Mouse (Mus musculus) CH12.LX (cell line): Measurements from ENCODE around the gene Arhgef3. TPM values are rescaled to one million over a fixed set of nuclear protein-coding genes. Genes with fewer than 3 reads are reported as not detected.
A peak's percentile ranks its signal among the peaks of the same experiment; 100 is the strongest.

Experiments
- DNase-seq: peaks from one replicate; pipeline ENCODE4 v3.0.0-alpha.2; 2013; ENCODE audit errors: extremely low read depth
- H3K27ac ChIP-seq: 2 replicates; pipeline ENCODE4 v1.5.1; 2012; ENCODE audit warnings: low read depth, mild to moderate bottlenecking, control low read depth, moderate library complexity; ENCODE audit not compliant: insufficient read depth
- H3K27me3 ChIP-seq: replicated peaks from 2 replicates; pipeline ENCODE3; 2012; ENCODE audit warnings: inconsistent platforms
- H3K36me3 ChIP-seq, 2 experiments: replicated peaks in 1 of 2; 2 replicates each; pipeline versions ENCODE3 to v1.6.1; 2012; ENCODE audit warnings: inconsistent platforms in 1 of 2, low read length in 1 of 2, mild to moderate bottlenecking in 1 of 2, mixed read lengths in 1 of 2, moderate library complexity in 1 of 2; ENCODE audit not compliant: control insufficient read depth in 1 of 2, insufficient read depth in 1 of 2
- H3K4me1 ChIP-seq, 2 experiments: 2 replicates each; pipeline ENCODE4 v1.6.1; 2012; ENCODE audit warnings: inconsistent platforms in 1 of 2, moderate library complexity in 1 of 2; ENCODE audit not compliant: insufficient read depth in 2 of 2, control insufficient read depth in 1 of 2
- H3K4me2 ChIP-seq: 2 replicates; pipeline ENCODE4 v1.6.1; 2012; ENCODE audit warnings: low read depth, mild to moderate bottlenecking, control low read depth; ENCODE audit not compliant: poor library complexity, insufficient read depth, severe bottlenecking
- H3K4me3 ChIP-seq, 3 experiments: fragments of 150-350 bp in 1 of 3; sonication (generic) in 1 of 3; replicated peaks in 1 of 3; 2 replicates each; pipeline versions ENCODE3 to v1.5.1; 2011 to 2012; ENCODE audit warnings: low read depth in 2 of 3, low read length in 2 of 3, mild to moderate bottlenecking in 2 of 3, moderate library complexity in 2 of 3, control low read depth in 1 of 3, improper control_type of control experiment in 1 of 3, inconsistent platforms in 1 of 3, mixed read lengths in 1 of 3; ENCODE audit not compliant: poor library complexity in 1 of 3
- H3K79me2 ChIP-seq: replicated peaks from 2 replicates; pipeline ENCODE4 v1.6.1; 2012; ENCODE audit warnings: mild to moderate bottlenecking, moderate library complexity; ENCODE audit not compliant: control insufficient read depth, poor library complexity, insufficient read depth, severe bottlenecking; ENCODE audit errors: extremely low read depth
- H3K9ac ChIP-seq: 2 replicates; pipeline ENCODE4 v1.6.1; 2012; ENCODE audit warnings: low read depth, mild to moderate bottlenecking, control low read depth, moderate library complexity; ENCODE audit not compliant: insufficient read depth
- H3K9me3 ChIP-seq: replicated peaks from 2 replicates; pipeline ENCODE3; 2012; ENCODE audit warnings: low read length, inconsistent platforms, mixed read lengths
- CHD1 ChIP-seq: IDR thresholded peaks from 2 replicates; pipeline ENCODE4 v1.6.1; 2012; ENCODE audit warnings: low read depth, low read length, improper control_type of control experiment, inconsistent platforms
- CHD2 ChIP-seq: IDR thresholded peaks from 2 replicates; pipeline ENCODE4 v1.6.1; 2011; ENCODE audit warnings: low read length, improper control_type of control experiment
- E2F4 ChIP-seq: IDR thresholded peaks from 2 replicates; pipeline ENCODE4 v1.6.1; 2011; ENCODE audit warnings: low read depth, low read length, improper control_type of control experiment; ENCODE audit not compliant: insufficient replicate concordance
- EP300 ChIP-seq: IDR thresholded peaks from 2 replicates; pipeline ENCODE4 v1.6.1; 2011; ENCODE audit warnings: low read length, improper control_type of control experiment
- ETS1 ChIP-seq: conservative IDR thresholded peaks from 2 replicates; pipeline ENCODE4 v1.6.1; 2012; ENCODE audit warnings: low read depth, mild to moderate bottlenecking, inconsistent platforms, low read length, improper control_type of control experiment, moderate library complexity
- HCFC1 ChIP-seq: IDR thresholded peaks from 2 replicates; pipeline ENCODE4 v1.6.1; 2012; ENCODE audit warnings: low read depth, mild to moderate bottlenecking, inconsistent platforms, low read length, improper control_type of control experiment
- IRF4 ChIP-seq: IDR thresholded peaks from 2 replicates; pipeline ENCODE4 v1.6.1; 2014; ENCODE audit warnings: low read depth, mild to moderate bottlenecking, inconsistent platforms, low read length, improper control_type of control experiment
- JUND ChIP-seq: conservative IDR thresholded peaks from 2 replicates; pipeline ENCODE4 v1.6.1; 2011; ENCODE audit warnings: low read depth, low read length, improper control_type of control experiment
- MAFK ChIP-seq: IDR thresholded peaks from 2 replicates; pipeline ENCODE4 v1.6.1; 2011; ENCODE audit warnings: low read length, improper control_type of control experiment; ENCODE audit not compliant: insufficient replicate concordance
- MAX ChIP-seq: IDR thresholded peaks from 2 replicates; pipeline ENCODE4 v1.6.1; 2011; ENCODE audit warnings: low read length, improper control_type of control experiment
- MAZ ChIP-seq: IDR thresholded peaks from 2 replicates; pipeline ENCODE4 v1.6.1; 2012; ENCODE audit warnings: low read depth, mild to moderate bottlenecking, inconsistent platforms, low read length, improper control_type of control experiment, moderate library complexity
- MEF2A ChIP-seq: IDR thresholded peaks from 2 replicates; pipeline ENCODE4 v1.6.1; 2014; ENCODE audit warnings: low read depth, mild to moderate bottlenecking, inconsistent platforms, low read length, improper control_type of control experiment, borderline replicate concordance
- MXI1 ChIP-seq: IDR thresholded peaks from 2 replicates; pipeline ENCODE4 v1.6.1; 2011; ENCODE audit warnings: mild to moderate bottlenecking, low read depth, low read length, improper control_type of control experiment
- MYC ChIP-seq: IDR thresholded peaks from 2 replicates; pipeline ENCODE4 v1.6.1; 2011; ENCODE audit warnings: low read depth, mild to moderate bottlenecking, improper control_type of control experiment, low read length
- NRF1 ChIP-seq: IDR thresholded peaks from 2 replicates; pipeline ENCODE4 v1.6.1; 2014; ENCODE audit warnings: low read depth, mild to moderate bottlenecking, inconsistent platforms, low read length, improper control_type of control experiment, moderate library complexity
- PAX5 ChIP-seq: IDR thresholded peaks from 2 replicates; pipeline ENCODE4 v1.6.1; 2012; ENCODE audit warnings: low read length, inconsistent platforms, mixed read lengths
- RCOR1 ChIP-seq: conservative IDR thresholded peaks from 2 replicates; pipeline ENCODE4 v1.6.1; 2012; ENCODE audit warnings: low read depth, mild to moderate bottlenecking, inconsistent platforms, low read length, improper control_type of control experiment
- SMC3 ChIP-seq: IDR thresholded peaks from 2 replicates; pipeline ENCODE4 v1.6.1; 2011; ENCODE audit warnings: low read depth, low read length, improper control_type of control experiment
- TBP ChIP-seq: conservative IDR thresholded peaks from 2 replicates; pipeline ENCODE4 v1.6.1; 2011; ENCODE audit warnings: low read depth, low read length, improper control_type of control experiment
- ZKSCAN1 ChIP-seq: IDR thresholded peaks from 2 replicates; pipeline ENCODE4 v1.6.1; 2012; ENCODE audit warnings: low read depth, inconsistent platforms, low read length, improper control_type of control experiment, borderline replicate concordance
- ZMIZ1 ChIP-seq: IDR thresholded peaks from 2 replicates; pipeline ENCODE4 v1.6.1; 2012; ENCODE audit warnings: low read depth, mild to moderate bottlenecking, inconsistent platforms, low read length, improper control_type of control experiment
- dilution Hi-C: fragments of 300-500 bp; cut with MboI; formaldehyde crosslinking; loops from 2 replicates; pipeline ENCODE4 v1.14.3; 2020; ENCODE audit warnings: low sequenced_read_pairs; ENCODE audit not compliant: extremely low pct_unique_long_range_greater_than_20kb, extremely low pct_ligation_motif_present
- in situ Hi-C: fragments of 300-500 bp; cut with MboI; formaldehyde crosslinking; loops from 3 replicates; pipeline ENCODE4 v1.14.3; 2019; ENCODE audit warnings: low sequenced_read_pairs, low pct_ligation_motif_present, low pct_unique_long_range_greater_than_20kb, mixed read lengths
- polyA plus RNA-seq: library from polyadenylated mRNA; unstranded; fragments of >175 nt; gene quantifications from 2 replicates; pipeline ENCODE4 v1.2.1, GENCODE M21; 2012; ENCODE audit warnings: low read depth; ENCODE audit not compliant: insufficient read length
- total RNA-seq, 2 experiments: library from RNA; depleted of rRNA; stranded (reverse); fragments of 300-350 nt in 1 of 2; fragments of >200 nt in 1 of 2; gene quantifications; 2 replicates each; pipeline ENCODE4 v1.2.3; 2012 to 2014

Gene Arhgef3
- total and polyA plus RNA-seq, 3 experiments = 0.51 to 0.64 (median 0.62) TPM

GRCm38 (mm10) chr14:27393806-27394205, 279.1 kb downstream of the Arhgef3 start:
- no peaks in the 10 kb centered on the region for H3K79me2 ChIP-seq
- no peak for DNase-seq
- H3K36me3 ChIP-seq = no peaks in the 10 kb centered on the region
- no peak overlapping the region for H3K4me3 ChIP-seq
- in situ Hi-C loops = no loop called here
- H3K9me3 ChIP-seq = no peaks in the 10 kb centered on the region
- peaks cover 14 to 29% of the 10 kb centered on the region in 2 experiments for H3K4me1 ChIP-seq
- dilution Hi-C loops = no loop called here
- H3K27ac ChIP-seq = no peak overlapping the region
- TF ChIP-seq MAZ (no peak), ETS1 (no peak)
- no peak overlapping the region for H3K4me2 ChIP-seq
- no peaks in the 10 kb centered on the region for H3K27me3 ChIP-seq
- H3K9ac ChIP-seq = no peak overlapping the region

- Histone ChIP-seq H3K27ac (no peak overlapping the region), H3K4me1 (peaks cover 18 to 24% of the 10 kb centered on the region in 2 experiments), H3K4me2 (peak overlapping the region; percentile 55; the same call in 1 of the 2 replicates), H3K79me2 (no peaks in the 10 kb centered on the region), H3K4me3 (no peak overlapping the region), H3K27me3 (peaks cover 5% of the 10 kb centered on the region), H3K9me3 (no peaks in the 10 kb centered on the region), H3K36me3 (no peaks in the 10 kb centered on the region), H3K9ac (no peak overlapping the region)
- dilution Hi-C loops = no loop called here
- TF ChIP-seq ZKSCAN1 (no peak), TBP (no peak), E2F4 (no peak), PAX5 (no peak), MYC (no peak), CHD2 (no peak), EP300 (peak; percentile 41; the same call in 1 of the 2 replicates), MEF2A (0 out of 2 replicates have a peak, but pooled peaks have one; percentile 29), ETS1 (0 out of 2 replicates have a peak, but pooled peaks have one; percentile 8), CHD1 (peak; percentile 95), IRF4 (peak; percentile 51; the same call in 1 of the 2 replicates), ZMIZ1 (no peak), SMC3 (no peak), JUND (no peak), MAX (no peak), MAFK (no peak), RCOR1 (no peak), HCFC1 (no peak), MXI1 (no peak), NRF1 (peak; percentile 74), MAZ (no peak)
- in situ Hi-C loops = loop anchor here (5.0 kb wide), 1 partner anchor 54 kb away; no protein-coding TSS in a partner anchor
- no peak for DNase-seq
Observed at GRCm38 (mm10) chr14:27396424-27396823, 281.7 kb downstream of the Arhgef3 start.
